ENCODE assay signal across 27 mouse cellular contexts in genomic region chr4:109026543-109026942, GRCm38 (mm10).
"Had no signal": no experiment of that assay in that cellular context is flagged by ENCODE, and none has a peak within 500 bp of the region (broad histone marks: within the 10 kb centered on the region; RNA-seq: fewer than 3 reads in every experiment).

No protein-coding gene starts in this region.

- H3K27ac ChIP-seq: gastrocnemius, adult 2 months; heart, adult 2 months; heart, embryonic 10.5 days; hindbrain, embryonic 10.5 days; hindbrain, embryonic 12.5 days; hindbrain, embryonic 14.5 days; intestine, embryonic 15.5 days; limb, embryonic 13.5 days; limb, embryonic 15.5 days; liver, embryonic 13.5 days; liver, embryonic 15.5 days had no signal

- H3K9me3 ChIP-seq: heart, embryonic 10.5 days; heart, embryonic 12.5 days; hindbrain, embryonic 10.5 days; hindbrain, embryonic 12.5 days; intestine, embryonic 15.5 days; limb, embryonic 13.5 days; limb, embryonic 15.5 days; liver, embryonic 13.5 days; liver, embryonic 15.5 days had no signal

- H3K4me2 ChIP-seq: heart, embryonic 12.5 days; hindbrain, embryonic 12.5 days; hindbrain, embryonic 14.5 days; intestine, embryonic 15.5 days; limb, embryonic 13.5 days; limb, embryonic 15.5 days; liver, embryonic 13.5 days; liver, embryonic 15.5 days had no signal

- H3K9ac ChIP-seq: heart, embryonic 12.5 days; hindbrain, embryonic 12.5 days; hindbrain, embryonic 14.5 days; intestine, embryonic 15.5 days; limb, embryonic 13.5 days; limb, embryonic 15.5 days; liver, embryonic 13.5 days; liver, embryonic 15.5 days had no signal

- H3K4me3 ChIP-seq: gastrocnemius, adult 2 months; heart, adult 2 months; heart, embryonic 10.5 days; heart, embryonic 12.5 days; hindbrain, embryonic 10.5 days; hindbrain, embryonic 12.5 days; intestine, embryonic 15.5 days; limb, embryonic 13.5 days; limb, embryonic 15.5 days; liver, embryonic 13.5 days; liver, embryonic 15.5 days had no signal

- ATAC-seq: hindbrain, embryonic 16.5 days; inflammation-experienced regulatory T-cells, adult 6 months; intestine, embryonic 15.5 days; intestine, postnatal 0 days had no signal

- H3K4me1 ChIP-seq: heart, embryonic 10.5 days; heart, embryonic 12.5 days; hindbrain, embryonic 10.5 days; hindbrain, embryonic 12.5 days; limb, embryonic 13.5 days; limb, embryonic 15.5 days; liver, embryonic 15.5 days had no signal

- H3K27me3 ChIP-seq: heart, embryonic 12.5 days; hindbrain, embryonic 12.5 days; intestine, embryonic 15.5 days; limb, embryonic 13.5 days; limb, embryonic 15.5 days; liver, embryonic 13.5 days; liver, embryonic 15.5 days had no signal

- DNase-seq: gastrocnemius, adult 2 months; gastrocnemius, postnatal 10 days; gastrocnemius, postnatal 25 days; heart, adult 2 months; heart, postnatal 10 days; heart, postnatal 4 days; kidney, adult 18-20 months; kidney, adult 8-10 months; kidney, postnatal 10 days; kidney, postnatal 25 days; kidney, postnatal 4 days; layer of hippocampus, adult 9-11 months; layer of hippocampus, postnatal 36 days; left cerebral cortex, postnatal 4 days; liver, embryonic 13.5 days had no signal

- H3K36me3 ChIP-seq: intestine, embryonic 15.5 days had no signal
